Comparison of ENCODE assay signal across 8 mouse cellular contexts in genomic region chr6:115734909-115735308, GRCm38 (mm10). TPM values are rescaled to one million over a fixed set of nuclear protein-coding genes. Genes with fewer than 3 reads are reported as not detected.
DNase-seq lines count a peak whose midpoint lies in the region; ATAC-seq and TF ChIP-seq lines count a peak whose summit lies in the region.

No protein-coding gene starts in this region.

- TF ChIP-seq POLR2A in cortical plate, adult 2 months (IDR thresholded peaks at IDR 0.05; ENCODE audit: extremely low read depth, insufficient read depth, low read length), result no peak

- H3K4me1 ChIP-seq in cortical plate, adult 2 months (ENCODE audit: control insufficient read depth, insufficient read depth, low read length), result no peaks in the 10 kb centered on the region

- peak; percentile 32 to 69 for DNase-seq in heart, postnatal 10 days
- DNase-seq in heart, postnatal 25 days (ENCODE audit: low spot score), result no peak
- DNase-seq in right cerebral cortex, postnatal 14 days, result peak; percentile 37
- DNase-seq in right cerebral cortex, postnatal 36 days (ENCODE audit: low spot score in 2 of 2), result no peak
- no peak for DNase-seq in urinary bladder, postnatal 4 days (ENCODE audit: low spot score in 2 of 2)
- no peak for DNase-seq in ovary, postnatal 36 days (ENCODE audit: low spot score)

- peak; percentile 58; the same call in 1 of the 2 replicates for ATAC-seq in megakaryocyte progenitor cell, adult 5-6 weeks (replicated peaks; ENCODE audit: poor library complexity)

- TF ChIP-seq CTCF in cortical plate, adult 2 months (IDR thresholded peaks at IDR 0.05; ENCODE audit: extremely low read depth, insufficient read depth, low read length), result peak; percentile 26; the same call in 1 of the 2 replicates

- intact Hi-C loops in heart, postnatal 10 days (cut with DNase I), result no loop called here
- intact Hi-C loops in heart, postnatal 25 days (cut with DNase I), result no loop called here

- H3K4me3 ChIP-seq in cortical plate, adult 2 months (ENCODE audit: insufficient read depth, low read length), result no peak overlapping the region

- H3K27ac ChIP-seq in cortical plate, adult 2 months (ENCODE audit: insufficient read depth, low read length), result no peak overlapping the region

RNA-seq across cellular contexts. Expression of gene Tmem40, which starts 27.3 kb away (rescaled TPM):
- under 1 TPM; 0.60 TPM for total RNA-seq in heart, postnatal 10 days (2021)
- total RNA-seq in heart, postnatal 25 days (2021), result 1 to 10 TPM in 1 of 2 experiments, not detected in 1; 1.0 TPM
- 5.5 TPM in 2 replicates for polyA plus RNA-seq in cortical plate, adult 2 months (2012; rRNA removed)
- 12.2 and 12.7 TPM in 2 replicates for total RNA-seq in megakaryocyte progenitor cell, adult 5-6 weeks (2015)
- total RNA-seq in megakaryocyte progenitor cell, adult 5-6 weeks (2017), result 19.0 and 21.5 TPM in 2 replicates

RNA-seq across cellular contexts. Expression of gene Cand2, which starts 39.4 kb away (rescaled TPM):
- total RNA-seq in heart, postnatal 10 days (2021), result 10 to 100 TPM; 73.0 to 87.4 TPM
- total RNA-seq in heart, postnatal 25 days (2021), result 10 to 100 TPM; 72.5 to 74.4 TPM
- polyA plus RNA-seq in cortical plate, adult 2 months (2012; rRNA removed), result 3.0 and 3.1 TPM in 2 replicates
- total RNA-seq in megakaryocyte progenitor cell, adult 5-6 weeks (2015), result 2.5 and 2.8 TPM in 2 replicates
- 1.5 and 1.7 TPM in 2 replicates for total RNA-seq in megakaryocyte progenitor cell, adult 5-6 weeks (2017)

RNA-seq across cellular contexts. Expression of gene Raf1, which starts 58.5 kb away (rescaled TPM):
- total RNA-seq in heart, postnatal 10 days (2021), result 100 to 1,000 TPM; 111 to 119 TPM
- total RNA-seq in heart, postnatal 25 days (2021), result 100 to 1,000 TPM in 1 of 2 experiments, 10 to 100 TPM in 1; 98.8 to 100 TPM
- polyA plus RNA-seq in cortical plate, adult 2 months (2012; rRNA removed), result 111 and 123 TPM in 2 replicates
- 95.4 and 118 TPM in 2 replicates for total RNA-seq in megakaryocyte progenitor cell, adult 5-6 weeks (2015)
- 66.7 and 79.8 TPM in 2 replicates for total RNA-seq in megakaryocyte progenitor cell, adult 5-6 weeks (2017)

Comparison
In these comparisons a context has a peak if more than half of its experiments do, and no peak if none do; other contexts are left out.
1. DNase-seq: peak in heart, postnatal 10 days (2 of 2) and right cerebral cortex, postnatal 14 days (single experiment); none in heart, postnatal 25 days (single experiment), right cerebral cortex, postnatal 36 days (0 of 2), urinary bladder, postnatal 4 days (0 of 2) and ovary, postnatal 36 days (single experiment).
2. RNA of gene Tmem40, which starts 27.3 kb away (total RNA-seq): 12.2 to 21.5 TPM in megakaryocyte progenitor cell, adult 5-6 weeks; 1.0 TPM in heart, postnatal 25 days and 0.60 TPM in heart, postnatal 10 days; every median in the first group is over 4 times any median in the second.
3. RNA of gene Cand2, which starts 39.4 kb away (total RNA-seq): 73.0 to 87.4 TPM in heart, postnatal 10 days and 72.5 to 74.4 TPM in heart, postnatal 25 days; 1.5 to 2.8 TPM in megakaryocyte progenitor cell, adult 5-6 weeks; every median in the first group is over 10 times any median in the second.